Mouse (Mus musculus) hindbrain, embryonic 10.5 days (tissue): ENCODE data around the gene Ube2r2. TPM values are rescaled to one million over a fixed set of nuclear protein-coding genes. Genes with fewer than 3 reads are reported as not detected.

Source experiments
- DNase-seq: peaks from one replicate; pipeline ENCODE4 v3.0.0-alpha.2; 2017; ENCODE audit warnings: low spot score
- H3K27ac ChIP-seq: fragments of 300-500 bp; sonication (generic); 2 replicates; pipeline ENCODE4 v1.5.1; 2016; ENCODE audit warnings: mild to moderate bottlenecking, moderate library complexity
- H3K27me3 ChIP-seq: fragments of 300-500 bp; sonication (generic); 2 replicates; pipeline ENCODE4 v1.6.1; 2016; ENCODE audit warnings: mild to moderate bottlenecking; ENCODE audit not compliant: poor library complexity, insufficient read depth, severe bottlenecking
- H3K36me3 ChIP-seq: fragments of 300-500 bp; sonication (generic); 2 replicates; pipeline ENCODE4 v1.6.1; 2016; ENCODE audit warnings: mild to moderate bottlenecking, moderate library complexity
- H3K4me1 ChIP-seq: fragments of 300-500 bp; sonication (generic); replicated peaks from 2 replicates; pipeline ENCODE4 v1.6.1; 2016; ENCODE audit warnings: mild to moderate bottlenecking
- H3K4me3 ChIP-seq: fragments of 300-500 bp; sonication (generic); 2 replicates; pipeline ENCODE4 v1.5.1; 2016; ENCODE audit warnings: mild to moderate bottlenecking, moderate library complexity
- H3K9me3 ChIP-seq: fragments of 300-500 bp; sonication (generic); 2 replicates; pipeline ENCODE4 v1.6.1; 2016; ENCODE audit warnings: mild to moderate bottlenecking, moderate library complexity
- WGBS: fragments of 180-500 bp; shearing (Covaris S2); methylation state at CpG from one replicate; pipeline ENCODE4 v1.1.7; 2016; 5-methylcytosine and 5-hydroxymethylcytosine counted together
- polyA plus RNA-seq: library from polyadenylated mRNA; unstranded; fragments of >200 nt; fragmentation: Nextera tagmentation; extraction: Ambion mirVana; gene quantifications from 2 replicates; pipeline ENCODE4 v1.2.1, GENCODE M21; 2016

The Ube2r2 gene
- polyA plus RNA-seq, 1 experiment from 2014 or later: 95.2 TPM

- Histone ChIP-seq H3K4me3 (no peak overlapping the region), H3K27ac (no peak overlapping the region), H3K27me3 (no peaks in the 10 kb centered on the region), H3K4me1 (no peaks in the 10 kb centered on the region), H3K9me3 (no peaks in the 10 kb centered on the region), H3K36me3 (peaks cover 97% of the 10 kb centered on the region)
- DNase-seq: no peak
- WGBS: 92% methylated on average over 4 of the region's 4 CpGs
Observed at GRCm38 (mm10) chr4:41208050-41208449, 72.5 kb downstream of the Ube2r2 start.

- Histone ChIP-seq H3K27me3 (no peaks in the 10 kb centered on the region), H3K36me3 (peaks cover 99% of the 10 kb centered on the region), H3K9me3 (no peaks in the 10 kb centered on the region), H3K27ac (no peak overlapping the region), H3K4me1 (no peaks in the 10 kb centered on the region), H3K4me3 (no peak overlapping the region)
- DNase-seq: no peak
- 88% methylated on average over 1 of the region's 1 CpGs for WGBS
Observed at GRCm38 (mm10) chr4:41225412-41225811, 89.9 kb downstream of the Ube2r2 start.

- Histone ChIP-seq H3K9me3 (no peaks in the 10 kb centered on the region), H3K36me3 (peaks cover 99% of the 10 kb centered on the region), H3K27me3 (no peaks in the 10 kb centered on the region), H3K4me3 (no peak overlapping the region), H3K4me1 (no peaks in the 10 kb centered on the region), H3K27ac (no peak overlapping the region)
- peak; percentile 11 for DNase-seq
- 88% methylated on average over 3 of the region's 3 CpGs for WGBS
Observed at GRCm38 (mm10) chr4:41226351-41226750, 90.8 kb downstream of the Ube2r2 start.

- no peak for DNase-seq
- no peaks in the 10 kb centered on the region for H3K9me3 ChIP-seq
- WGBS: 93% methylated on average over 5 of the region's 5 CpGs
- H3K4me3 ChIP-seq: no peak overlapping the region
- H3K36me3 ChIP-seq: peaks cover 72% of the 10 kb centered on the region
- no peak overlapping the region for H3K27ac ChIP-seq
- no peaks in the 10 kb centered on the region for H3K27me3 ChIP-seq
- H3K4me1 ChIP-seq: no peaks in the 10 kb centered on the region
Observed at GRCm38 (mm10) chr4:41235621-41236020, 100.1 kb downstream of the Ube2r2 start.

- Histone ChIP-seq H3K4me3 (no peak overlapping the region), H3K27ac (no peak overlapping the region), H3K27me3 (no peaks in the 10 kb centered on the region), H3K9me3 (no peaks in the 10 kb centered on the region), H3K4me1 (no peaks in the 10 kb centered on the region), H3K36me3 (peaks cover 70% of the 10 kb centered on the region)
- DNase-seq: no peak
- WGBS: 87% methylated on average over 3 of the region's 3 CpGs
Observed at GRCm38 (mm10) chr4:41240916-41241315, 105.4 kb downstream of the Ube2r2 start.

Other genes starting within 250 kb of the Ube2r2 start
- not detected in 2 replicates for gene Spink4, start 215.7 kb upstream of the Ube2r2 start, polyA plus RNA-seq
- gene Bag1, start 187.4 kb upstream of the Ube2r2 start, polyA plus RNA-seq: 198 and 208 TPM in 2 replicates
- 114 and 126 TPM in 2 replicates for gene Chmp5, start 187.3 kb upstream of the Ube2r2 start, polyA plus RNA-seq
- gene Nfx1, start 164.8 kb upstream of the Ube2r2 start, polyA plus RNA-seq: 86.1 and 92.8 TPM in 2 replicates
- gene Aqp7, start 87.6 kb upstream of the Ube2r2 start, polyA plus RNA-seq: 0.12 TPM in 1 of 2 replicates, not detected in the other
- gene Aqp3, start 37.6 kb upstream of the Ube2r2 start, polyA plus RNA-seq: 3.1 and 5.0 TPM in 2 replicates
- gene Nol6, start 11.3 kb upstream of the Ube2r2 start, polyA plus RNA-seq: 30.7 and 32.8 TPM in 2 replicates
- 85.8 and 89.3 TPM in 2 replicates for gene Ubap2, start 139.4 kb downstream of the Ube2r2 start, polyA plus RNA-seq
- 57.8 and 64.0 TPM in 2 replicates for gene Dcaf12, start 179.1 kb downstream of the Ube2r2 start, polyA plus RNA-seq
- gene Ubap1, start 213.3 kb downstream of the Ube2r2 start, polyA plus RNA-seq: 73.4 and 73.8 TPM in 2 replicates